In the genomic region with DNA sequence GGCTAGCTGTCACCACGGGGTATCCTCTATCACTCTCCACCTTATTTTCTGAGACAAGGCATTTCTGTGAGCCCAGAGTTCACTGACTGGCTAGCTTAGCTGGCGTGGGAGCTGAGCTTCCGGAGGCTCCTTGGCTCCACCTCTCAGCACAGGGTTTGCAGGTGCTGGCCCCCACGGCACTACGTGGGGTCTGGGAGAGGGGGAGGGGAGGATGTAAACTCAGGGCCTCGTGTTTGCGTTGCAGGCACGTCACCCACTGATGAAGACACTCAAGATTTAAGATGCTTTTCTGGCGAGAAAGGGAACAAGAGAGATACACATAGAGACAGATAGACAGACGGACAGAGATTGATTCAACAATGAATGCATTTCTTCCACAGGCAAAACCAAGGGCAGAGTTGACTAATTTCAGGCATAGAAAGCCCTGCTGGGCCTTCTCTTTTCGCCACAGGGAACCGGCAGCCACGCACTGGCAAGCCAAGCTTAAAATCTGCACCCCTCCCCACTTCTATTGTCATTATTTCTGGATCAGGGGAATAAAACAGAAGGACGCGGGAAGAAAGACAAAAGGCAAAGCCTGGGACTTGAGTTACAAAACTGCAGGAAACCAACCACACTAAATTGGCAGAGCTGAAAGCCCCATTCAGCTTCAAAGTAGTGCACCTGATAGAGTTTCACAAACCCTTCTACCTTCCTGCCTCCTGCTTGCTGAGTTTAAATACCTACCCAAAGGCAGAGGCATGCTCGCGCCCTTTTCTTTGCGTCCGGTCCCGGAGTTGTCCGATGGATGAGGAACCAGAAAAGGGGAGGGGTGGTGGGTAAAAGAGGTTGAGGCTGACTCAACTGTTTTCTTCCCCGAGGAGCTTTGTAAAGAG, we compare ENCODE assay signal across 9 mouse cellular contexts. TPM values are rescaled to one million over a fixed set of nuclear protein-coding genes. Genes with fewer than 3 reads are reported as not detected.
DNase-seq lines count a peak whose midpoint lies in the region; ATAC-seq and TF ChIP-seq lines count a peak whose summit lies in the region.
"Had no signal": no experiment of that assay in that cellular context is flagged by ENCODE, and none has a peak within 500 bp of the region (broad histone marks: within the 10 kb centered on the region; RNA-seq: fewer than 3 reads in every experiment).

No protein-coding gene starts in this region.

- no peaks in the 10 kb centered on the region for H3K79me2 ChIP-seq in heart, adult 2 months (replicated peaks; ENCODE audit: control insufficient read depth, insufficient read depth, low read length)

- 0 out of 2 replicates have a peak, but pooled peaks cover 3% of the 10 kb centered on the region for H3K4me1 ChIP-seq in heart, embryonic 11.5 days (ENCODE audit: control insufficient read depth, insufficient read depth, low read length)
- no peaks in the 10 kb centered on the region for H3K4me1 ChIP-seq in heart, adult 2 months (ENCODE audit: control insufficient read depth, insufficient read depth, low read length)

- 4% methylated on average over 22 of the region's 22 CpGs for WGBS in heart, embryonic 11.5 days (ENCODE audit: insufficient replicate concordance)
- WGBS in heart, adult 2 months: 13% methylated on average over 22 of the region's 22 CpGs

- H3K36me3 ChIP-seq in heart, embryonic 11.5 days (ENCODE audit: control insufficient read depth, insufficient read depth, low read length): no peaks in the 10 kb centered on the region
- no peaks in the 10 kb centered on the region for H3K36me3 ChIP-seq in heart, adult 2 months (ENCODE audit: control insufficient read depth, insufficient read depth, low read length)
- H3K36me3 ChIP-seq: G1E had no signal

- peak overlapping the region; percentile 50 for H3K4me2 ChIP-seq in heart, embryonic 11.5 days

- no peak overlapping the region for H3K9ac ChIP-seq in heart, embryonic 11.5 days (ENCODE audit: low read depth, low read length)
- H3K9ac ChIP-seq in heart, adult 2 months (ENCODE audit: low read depth, low read length): no peak overlapping the region

- no peak for TF ChIP-seq CTCF in heart, adult 2 months (IDR thresholded peaks at IDR 0.05)

- H3K27ac ChIP-seq in heart, embryonic 11.5 days (ENCODE audit: low read depth, low read length): no peak overlapping the region
- no peak overlapping the region for H3K27ac ChIP-seq in heart, adult 2 months

- no peak for TF ChIP-seq EP300 in heart, adult 2 months (IDR thresholded peaks at IDR 0.05; ENCODE audit: insufficient read depth, low read depth, low read length)

- no peak for ATAC-seq in heart, embryonic 11.5 days (replicated peaks; ENCODE audit: insufficient number of reproducible peaks, low FRiP score, low TSS enrichment)
- peak; percentile 30; the same call in 1 of the 2 replicates for ATAC-seq in granulocyte monocyte progenitor cell, adult 5-6 weeks (replicated peaks; ENCODE audit: poor library complexity, severe bottlenecking)

- H3K9me3 ChIP-seq in heart, embryonic 11.5 days (replicated peaks; ENCODE audit: control insufficient read depth, low read length): no peaks in the 10 kb centered on the region
- H3K9me3 ChIP-seq: G1E had no signal

- H3K4me3 ChIP-seq in heart, embryonic 11.5 days (ENCODE audit: low read depth, low read length): peak overlapping the region; percentile 13; the same call in 1 of the 2 replicates
- H3K4me3 ChIP-seq in heart, adult 2 months: no peak overlapping the region

- intact Hi-C loops in heart, adult 2 months (cut with DNase I): no loop called here

- TF ChIP-seq POLR2A in heart, adult 2 months (IDR thresholded peaks at IDR 0.05; ENCODE audit: insufficient read depth, low read depth, low read length): no peak

- no peak for DNase-seq in heart, adult 2 months
- peak; percentile 94 for DNase-seq in ES-CJ7 (ENCODE audit: low read depth, low spot score)
- peak; percentile 46 for DNase-seq in naive thymus-derived CD4-positive, alpha-beta T cell, adult 2 months (ENCODE audit: low read depth)
- DNase-seq in layer of hippocampus, postnatal 14 days (ENCODE audit: low spot score in 2 of 2): no peak
- DNase-seq in ovary, postnatal 10 days (ENCODE audit: low spot score): no peak
- DNase-seq in layer of hippocampus, adult 9-10 months (ENCODE audit: low spot score): no peak

- H3K27me3 ChIP-seq in heart, embryonic 11.5 days (ENCODE audit: control insufficient read depth, insufficient read depth, low read length): peaks cover 14% of the 10 kb centered on the region; the same call in 1 of the 2 replicates
- peaks cover 3% of the 10 kb centered on the region for H3K27me3 ChIP-seq in heart, adult 2 months (ENCODE audit: control insufficient read depth, insufficient read depth, low read length)

RNA-seq across cellular contexts. Expression of gene Atad1, which starts 12.9 kb away (rescaled TPM):
- 60.1 and 65.8 TPM in 2 replicates for polyA plus RNA-seq in heart, embryonic 11.5 days (2014; fragmentation: Nextera tagmentation; extraction: Ambion mirVana)
- 100 to 1,000 TPM in 1 of 2 experiments, 10 to 100 TPM in 1; 82.1 to 104 TPM for total RNA-seq in heart, adult 2 months (2021)
- 25.2 and 52.9 TPM in 2 replicates for polyA plus RNA-seq in heart, adult 2 months (2012; rRNA removed)
- 59.5 and 62.9 TPM in 2 replicates for total RNA-seq in granulocyte monocyte progenitor cell, adult 5-6 weeks (2014; fragmentation: Nextera tagmentation)
- total RNA-seq in granulocyte monocyte progenitor cell, adult 5-6 weeks (2017): 77.7 and 82.9 TPM in 2 replicates
- 100 to 1,000 TPM in 1 of 2 experiments, 10 to 100 TPM in 1; 95.6 to 110 TPM for total RNA-seq in layer of hippocampus, postnatal 14 days (2021)

RNA-seq across cellular contexts. Expression of gene Pten, which starts 30.6 kb away (rescaled TPM):
- polyA plus RNA-seq in heart, embryonic 11.5 days (2014; fragmentation: Nextera tagmentation; extraction: Ambion mirVana): 5.1 and 9.6 TPM in 2 replicates
- total RNA-seq in heart, adult 2 months (2021): 10 to 100 TPM; 59.7 to 67.9 TPM
- 9.6 and 17.5 TPM in 2 replicates for polyA plus RNA-seq in heart, adult 2 months (2012; rRNA removed)
- total RNA-seq in granulocyte monocyte progenitor cell, adult 5-6 weeks (2014; fragmentation: Nextera tagmentation): 67.3 and 74.5 TPM in 2 replicates
- 98.5 and 103 TPM in 2 replicates for total RNA-seq in granulocyte monocyte progenitor cell, adult 5-6 weeks (2017)
- 100 to 1,000 TPM; 114 to 125 TPM for total RNA-seq in layer of hippocampus, postnatal 14 days (2021)

Comparison
In these comparisons a context has a peak if more than half of its experiments do, and no peak if none do; other contexts are left out.
1. DNase-seq: peak in ES-CJ7 (single experiment) and naive thymus-derived CD4-positive, alpha-beta T cell, adult 2 months (single experiment); none in heart, adult 2 months (0 of 2), layer of hippocampus, postnatal 14 days (0 of 2), ovary, postnatal 10 days (single experiment) and layer of hippocampus, adult 9-10 months (single experiment).